Mouse (Mus musculus) lung, embryonic 15.5 days (tissue): ENCODE measurements around the gene Plk5. TPM values are rescaled to one million over a fixed set of nuclear protein-coding genes. Genes with fewer than 3 reads are reported as not detected.
A peak's percentile ranks its signal among the peaks of the same experiment; 100 is the strongest.
"Not testable (repeated sequence)": the region's sequence is repeated elsewhere in the genome, so short reads cannot be mapped to it uniquely, and the experiment has no call there.

Source experiments
- ATAC-seq: fragments of 200-750 bp; cut with Nextera tagmentation; 2 replicates; pipeline ENCODE4 v1.8.0; 2017; ENCODE audit warnings: moderate number of reproducible peaks, borderline replicate concordance; ENCODE audit not compliant: low FRiP score, low TSS enrichment; ENCODE audit errors: extremely low read depth
- H3K27ac ChIP-seq: fragments of 300-500 bp; sonication (generic); 2 replicates; pipeline ENCODE4 v1.5.1; 2015; ENCODE audit warnings: moderate library complexity, mild to moderate bottlenecking, inconsistent platforms
- H3K27me3 ChIP-seq: fragments of 300-500 bp; sonication (generic); 2 replicates; pipeline ENCODE4 v1.6.1; 2015; ENCODE audit warnings: inconsistent platforms
- H3K36me3 ChIP-seq: fragments of 300-500 bp; sonication (generic); 2 replicates; pipeline ENCODE4 v1.6.1; 2015; ENCODE audit warnings: inconsistent platforms
- H3K4me1 ChIP-seq: fragments of 300-500 bp; sonication (generic); 2 replicates; pipeline ENCODE4 v1.6.1; 2015; ENCODE audit warnings: inconsistent platforms
- H3K4me2 ChIP-seq: fragments of 300-500 bp; sonication (generic); 2 replicates; pipeline ENCODE4 v1.6.1; 2015; ENCODE audit warnings: inconsistent platforms, mild to moderate bottlenecking, moderate library complexity
- H3K4me3 ChIP-seq: fragments of 300-500 bp; sonication (generic); 2 replicates; pipeline ENCODE4 v1.5.1; 2015; ENCODE audit warnings: mild to moderate bottlenecking, inconsistent platforms
- H3K9ac ChIP-seq: fragments of 300-500 bp; sonication (generic); 2 replicates; pipeline ENCODE4 v1.6.1; 2015; ENCODE audit warnings: inconsistent platforms
- H3K9me3 ChIP-seq: fragments of 300-500 bp; sonication (generic); 2 replicates; pipeline ENCODE4 v1.6.1; 2016; ENCODE audit warnings: inconsistent platforms
- WGBS: fragments of 180-500 bp; shearing (Covaris S2); methylation state at CpG from one replicate; pipeline ENCODE4 v1.1.7; 2015; 5-methylcytosine and 5-hydroxymethylcytosine counted together
- polyA plus RNA-seq: library from polyadenylated mRNA; unstranded; fragments of >200 nt; fragmentation: Nextera tagmentation; extraction: Ambion mirVana; gene quantifications from 2 replicates; pipeline ENCODE4 v1.2.1, GENCODE M21; 2015

Gene Plk5
- polyA plus RNA-seq, 1 experiment from 2014 or later: 1.0 TPM

DNA sequence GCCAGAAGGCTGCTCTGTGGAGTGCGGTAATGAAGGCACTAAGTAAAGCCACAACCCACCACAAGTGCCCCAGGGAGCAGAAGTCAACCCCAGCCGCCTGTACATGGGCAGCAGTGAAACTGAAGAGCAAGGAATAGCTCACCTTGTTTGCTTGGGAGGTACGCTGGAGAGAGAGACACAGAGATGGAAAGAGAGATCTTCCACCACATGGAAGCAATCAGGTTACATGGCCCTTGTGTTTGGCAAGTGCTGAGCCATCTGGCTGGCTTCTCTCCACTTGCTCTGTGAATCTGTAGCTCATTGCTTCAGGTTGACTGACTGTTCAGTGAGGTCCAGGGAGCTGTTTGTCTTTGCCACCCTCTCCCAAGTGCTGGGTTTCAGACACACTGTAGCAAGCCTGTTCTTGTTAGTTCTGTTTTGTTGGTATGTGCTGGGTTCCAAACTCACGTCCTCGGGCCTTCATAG is 23.7 kb upstream of the Plk5 start:
- ATAC-seq: no peak
- no peak overlapping the region for H3K27ac ChIP-seq
- WGBS: 73% methylated on average over 5 of the region's 5 CpGs
- peaks cover 14% of the 10 kb centered on the region; the same call in 1 of the 2 replicates for H3K27me3 ChIP-seq
- H3K9ac ChIP-seq: no peak overlapping the region
- H3K4me3 ChIP-seq: no peak overlapping the region
- no peaks in the 10 kb centered on the region for H3K9me3 ChIP-seq
- no peak overlapping the region for H3K4me2 ChIP-seq
- no peaks in the 10 kb centered on the region for H3K36me3 ChIP-seq
- peaks cover 30% of the 10 kb centered on the region for H3K4me1 ChIP-seq

GRCm38 (mm10) chr10:80336263-80336662 is 20.0 kb upstream of the Plk5 start:
- H3K9me3 ChIP-seq: no peaks in the 10 kb centered on the region
- no peak for ATAC-seq
- H3K27ac ChIP-seq: no peak overlapping the region
- H3K4me2 ChIP-seq: no peak overlapping the region
- H3K4me1 ChIP-seq: peaks cover 14% of the 10 kb centered on the region
- WGBS: 85% methylated on average over 12 of the region's 12 CpGs
- H3K36me3 ChIP-seq: no peaks in the 10 kb centered on the region
- H3K27me3 ChIP-seq: peaks cover 17% of the 10 kb centered on the region
- H3K4me3 ChIP-seq: no peak overlapping the region
- no peak overlapping the region for H3K9ac ChIP-seq

- Histone ChIP-seq H3K27me3 (peaks cover 51% of the 10 kb centered on the region), H3K27ac (no peak overlapping the region), H3K9ac (no peak overlapping the region), H3K4me1 (peaks cover 42% of the 10 kb centered on the region), H3K36me3 (no peaks in the 10 kb centered on the region), H3K9me3 (no peaks in the 10 kb centered on the region), H3K4me3 (no peak overlapping the region), H3K4me2 (peak overlapping the region; percentile 25; the same call in 1 of the 2 replicates)
- WGBS: 19% methylated on average over 19 of the region's 19 CpGs
- ATAC-seq: no peak
These were observed 16.1 kb upstream of the Plk5 start for GRCm38 (mm10) chr10:80339941-80340750.

GRCm38 (mm10) chr10:80341026-80341425 is 15.2 kb upstream of the Plk5 start:
- H3K27me3 ChIP-seq: peaks cover 60% of the 10 kb centered on the region

GRCm38 (mm10) chr10:80341491-80342304 is 14.6 kb upstream of the Plk5 start:
- Histone ChIP-seq H3K9me3 (no peaks in the 10 kb centered on the region), H3K4me3 (peak overlapping the region; percentile 34), H3K27ac (no peak overlapping the region), H3K4me2 (peak overlapping the region; percentile 63), H3K36me3 (no peaks in the 10 kb centered on the region), H3K4me1 (peaks cover 45% of the 10 kb centered on the region), H3K27me3 (peaks cover 66% of the 10 kb centered on the region), H3K9ac (no peak overlapping the region)
- WGBS: 3% methylated on average over 47 of the region's 47 CpGs
- no peak for ATAC-seq

More at GRCm38 (mm10) chr10:80341026-80341425, 15.2 kb upstream of the Plk5 start:
- H3K4me3 ChIP-seq: no peak overlapping the region
- no peak for ATAC-seq
- no peak overlapping the region for H3K27ac ChIP-seq
- H3K4me2 ChIP-seq: 0 out of 2 replicates have a peak overlapping the region, but pooled peaks have one; percentile 63
- WGBS: 16% methylated on average over 21 of the region's 21 CpGs
- no peaks in the 10 kb centered on the region for H3K9me3 ChIP-seq
- peaks cover 45% of the 10 kb centered on the region for H3K4me1 ChIP-seq
- no peaks in the 10 kb centered on the region for H3K36me3 ChIP-seq
- H3K9ac ChIP-seq: no peak overlapping the region

DNA sequence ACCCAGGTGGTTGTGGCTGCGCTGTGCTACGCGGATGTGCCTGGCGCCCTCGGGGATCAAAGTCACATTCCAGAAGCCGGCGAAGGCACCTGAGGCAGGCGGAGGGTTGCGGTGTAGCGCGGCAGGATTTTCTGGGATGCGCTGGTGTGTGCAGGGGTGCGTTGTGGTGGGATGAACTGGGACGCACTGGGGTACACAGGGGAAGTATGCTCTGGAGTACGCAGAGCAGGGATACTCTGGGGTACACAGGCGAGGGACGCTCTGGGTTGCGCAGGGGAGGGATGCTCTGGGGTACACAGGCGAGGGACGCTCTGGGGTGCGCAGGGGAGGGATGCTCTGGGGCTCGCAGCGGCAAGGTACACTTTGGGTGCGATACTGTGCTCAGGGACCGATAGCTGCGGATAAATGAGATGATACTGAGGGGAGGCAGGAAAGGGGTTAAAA is 13.9 kb upstream of the Plk5 start:
- Histone ChIP-seq H3K36me3 (no peaks in the 10 kb centered on the region), H3K27me3 (peaks cover 72% of the 10 kb centered on the region), H3K4me2 (peak overlapping the region; percentile 63), H3K9me3 (no peaks in the 10 kb centered on the region), H3K27ac (no peak overlapping the region), H3K9ac (no peak overlapping the region), H3K4me1 (peaks cover 47% of the 10 kb centered on the region), H3K4me3 (peak overlapping the region; percentile 34)
- WGBS: 3% methylated on average over 26 of the region's 26 CpGs
- ATAC-seq: 0 out of 2 replicates have a peak, but pooled peaks have one; percentile 7

DNA sequence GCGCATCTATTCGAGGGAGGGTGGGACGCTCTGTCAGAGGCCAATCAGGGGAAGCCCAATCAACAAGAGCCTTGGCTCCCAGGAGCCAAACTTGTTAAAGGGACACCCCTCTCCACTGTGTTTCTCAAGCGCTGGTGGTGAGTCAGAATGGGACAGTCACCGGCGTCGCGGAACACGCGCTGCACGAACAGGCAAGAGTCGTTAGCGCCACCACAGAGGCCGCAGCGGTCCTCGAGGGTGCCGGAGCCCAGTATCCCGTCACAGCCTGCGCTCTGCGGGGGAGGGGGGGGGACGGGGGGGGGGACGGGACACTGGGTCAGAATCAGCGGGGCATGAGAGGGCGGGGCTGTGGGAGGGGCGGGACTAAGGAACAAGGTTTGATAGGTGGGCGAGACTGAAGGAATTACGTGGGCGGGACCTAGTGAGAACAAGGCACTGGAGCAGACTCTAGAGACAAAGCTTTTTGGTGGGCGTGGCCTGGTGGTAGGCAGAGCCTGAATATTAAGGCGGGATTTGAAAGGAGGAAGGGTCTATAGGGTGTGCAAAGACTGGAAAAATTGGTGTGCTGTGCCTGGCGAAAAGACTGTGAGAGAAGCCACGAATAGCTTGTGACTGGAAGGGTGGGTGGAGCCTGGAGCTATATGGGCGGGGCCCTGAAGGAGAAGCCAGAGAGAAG is 13.4 kb upstream of the Plk5 start:
- peaks cover 51% of the 10 kb centered on the region for H3K4me1 ChIP-seq
- WGBS: 1% methylated on average over 33 of the region's 33 CpGs
- H3K27ac ChIP-seq: 0 out of 2 replicates have a peak overlapping the region, but pooled peaks have one; percentile 9

GRCm38 (mm10) chr10:80343425-80343895 is 12.8 kb upstream of the Plk5 start:
- H3K27me3 ChIP-seq: peaks cover 83% of the 10 kb centered on the region
- 0 out of 2 replicates have a peak overlapping the region, but pooled peaks have one; percentile 1 for H3K9ac ChIP-seq
- ATAC-seq: peak; percentile 11
- H3K27ac ChIP-seq: 0 out of 2 replicates have a peak overlapping the region, but pooled peaks have one; percentile 9
- H3K4me1 ChIP-seq: peaks cover 57% of the 10 kb centered on the region
- no peaks in the 10 kb centered on the region for H3K9me3 ChIP-seq
- H3K4me3 ChIP-seq: peak overlapping the region; percentile 34
- H3K36me3 ChIP-seq: no peaks in the 10 kb centered on the region
- peak overlapping the region; percentile 63 for H3K4me2 ChIP-seq
- WGBS: 28% methylated on average over 13 of the region's 13 CpGs

More for the DNA sequence above, 13.4 kb upstream of the Plk5 start:
- ATAC-seq: peak; percentile 79
- H3K4me2 ChIP-seq: peak overlapping the region; percentile 63
- no peaks in the 10 kb centered on the region for H3K9me3 ChIP-seq
- peaks cover 77% of the 10 kb centered on the region for H3K27me3 ChIP-seq
- H3K4me3 ChIP-seq: peak overlapping the region; percentile 34
- no peaks in the 10 kb centered on the region for H3K36me3 ChIP-seq
- H3K9ac ChIP-seq: 0 out of 2 replicates have a peak overlapping the region, but pooled peaks have one; percentile 1

DNA sequence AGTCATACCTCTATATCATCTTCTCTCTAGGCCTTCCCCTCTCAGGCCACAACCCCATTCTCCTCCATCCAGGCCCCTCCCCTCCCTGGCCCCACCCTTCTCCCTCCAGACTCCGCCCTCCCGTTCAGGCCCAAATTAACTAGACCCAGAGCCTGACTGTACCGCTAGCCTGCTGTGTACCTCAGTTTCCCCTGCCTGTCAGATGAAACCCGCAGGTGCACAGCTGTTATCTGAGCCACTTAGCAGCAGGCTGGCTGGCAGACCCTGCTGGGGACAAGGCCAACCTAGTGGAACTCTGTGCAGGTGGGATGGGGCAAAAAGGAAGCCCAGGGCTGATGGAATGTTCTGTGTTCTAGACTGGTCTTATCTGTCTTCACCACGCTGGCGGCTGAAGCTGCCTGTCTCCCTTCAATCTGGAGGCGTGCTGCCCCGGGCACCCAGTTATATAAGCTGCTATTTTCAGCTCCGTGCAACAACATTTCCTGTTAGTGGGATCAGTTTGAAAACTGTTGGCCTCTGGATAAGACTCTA is 12.1 kb upstream of the Plk5 start:
- H3K4me1 ChIP-seq: peaks cover 64% of the 10 kb centered on the region
- no peaks in the 10 kb centered on the region for H3K9me3 ChIP-seq
- no peak overlapping the region for H3K4me3 ChIP-seq
- H3K4me2 ChIP-seq: peak overlapping the region; percentile 63
- no peak for ATAC-seq
- no peak overlapping the region for H3K27ac ChIP-seq
- 37% methylated on average over 9 of the region's 9 CpGs for WGBS
- H3K27me3 ChIP-seq: peaks cover 90% of the 10 kb centered on the region
- no peaks in the 10 kb centered on the region for H3K36me3 ChIP-seq
- H3K9ac ChIP-seq: no peak overlapping the region

DNA sequence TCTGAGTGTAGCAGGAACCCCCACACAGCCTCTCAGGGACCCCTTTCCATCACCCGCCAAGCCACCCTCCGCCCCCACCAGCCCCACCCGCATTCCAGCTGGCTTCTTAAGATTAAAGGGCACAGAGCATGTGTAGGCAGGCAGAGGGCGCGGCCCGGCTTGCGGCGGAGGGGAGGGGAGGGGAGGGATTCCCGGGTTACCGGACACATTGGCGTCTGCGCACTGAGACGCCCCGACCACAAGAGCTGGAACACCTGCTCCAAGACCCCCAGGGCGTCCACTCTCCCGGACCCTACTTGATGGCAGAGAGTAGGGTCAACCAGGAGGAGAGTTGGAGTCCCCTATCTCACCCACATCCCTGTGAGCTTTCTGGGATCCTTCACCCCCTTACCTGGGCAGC is 11.1 kb upstream of the Plk5 start:
- ATAC-seq: no peak
- Histone ChIP-seq H3K4me1 (peaks cover 68% of the 10 kb centered on the region), H3K27me3 (peaks cover 99% of the 10 kb centered on the region), H3K36me3 (no peaks in the 10 kb centered on the region), H3K9me3 (no peaks in the 10 kb centered on the region), H3K27ac (no peak overlapping the region), H3K4me2 (peak overlapping the region; percentile 63), H3K9ac (no peak overlapping the region), H3K4me3 (peak overlapping the region; percentile 5; the same call in 1 of the 2 replicates)
- 5% methylated on average over 16 of the region's 16 CpGs for WGBS

DNA sequence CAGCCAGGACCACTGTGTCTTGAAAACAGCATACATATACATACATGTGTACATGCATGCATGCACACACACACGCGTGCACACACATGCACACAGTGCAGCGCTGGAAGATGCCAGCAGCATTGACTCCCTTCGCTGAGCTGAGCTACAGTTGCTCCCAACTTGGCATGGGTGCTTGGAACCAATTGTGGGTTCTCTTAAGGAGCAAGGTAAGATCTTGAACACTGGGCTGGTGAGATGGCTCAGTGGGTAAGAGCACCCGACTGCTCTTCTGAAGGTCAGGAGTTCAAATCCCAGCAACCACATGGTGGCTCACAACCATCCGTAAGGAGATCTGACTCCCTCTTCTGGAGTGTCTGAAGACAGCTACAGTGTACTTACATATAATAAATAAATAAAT is 10.3 kb upstream of the Plk5 start:
- peaks cover 63% of the 10 kb centered on the region for H3K4me1 ChIP-seq
- peaks cover 97% of the 10 kb centered on the region for H3K27me3 ChIP-seq
- not testable (repeated sequence) for H3K36me3 ChIP-seq, H3K4me2 ChIP-seq, ATAC-seq, H3K4me3 ChIP-seq, H3K27ac ChIP-seq, H3K9ac ChIP-seq, H3K9me3 ChIP-seq
- WGBS: 78% methylated on average over 6 of the region's 6 CpGs
